Mouse (Mus musculus): ENCODE results near the gene 1700024G13Rik. TPM values are rescaled to one million over a fixed set of nuclear protein-coding genes. Genes with fewer than 3 reads are reported as not detected.

Gene 1700024G13Rik
- polyA plus RNA-seq, 1 experiment from 2014 or later: 0.32 TPM

Other genes with a start within 250 kb of the 1700024G13Rik start
- not detected in 2 replicates for gene Msmb, start 246.4 kb downstream of the 1700024G13Rik start, polyA plus RNA-seq (2015; fragmentation: Nextera tagmentation; extraction: Ambion mirVana)
- gene Ncoa4, start 228.5 kb downstream of the 1700024G13Rik start, polyA plus RNA-seq (2015; fragmentation: Nextera tagmentation; extraction: Ambion mirVana): 89.7 and 93.6 TPM in 2 replicates
- gene Timm23, start 186.5 kb downstream of the 1700024G13Rik start, polyA plus RNA-seq (2015; fragmentation: Nextera tagmentation; extraction: Ambion mirVana): 215 and 223 TPM in 2 replicates
- 42.5 and 44.3 TPM in 2 replicates for gene Parg, start 186.4 kb downstream of the 1700024G13Rik start, polyA plus RNA-seq (2015; fragmentation: Nextera tagmentation; extraction: Ambion mirVana)
- 25.9 and 29.6 TPM in 2 replicates for gene Ogdhl, start 66.4 kb downstream of the 1700024G13Rik start, polyA plus RNA-seq (2015; fragmentation: Nextera tagmentation; extraction: Ambion mirVana)
- gene Slc18a3, start 76.5 kb upstream of the 1700024G13Rik start, polyA plus RNA-seq (2015; fragmentation: Nextera tagmentation; extraction: Ambion mirVana): 1.4 and 1.5 TPM in 2 replicates
- gene Chat, start 77.6 kb upstream of the 1700024G13Rik start, polyA plus RNA-seq (2015; fragmentation: Nextera tagmentation; extraction: Ambion mirVana): 0.40 and 0.44 TPM in 2 replicates
- gene Ercc6, start 125.1 kb upstream of the 1700024G13Rik start, polyA plus RNA-seq (2015; fragmentation: Nextera tagmentation; extraction: Ambion mirVana): 32.4 and 33.8 TPM in 2 replicates
- 5.7 TPM in 2 replicates for gene Prrxl1, start 211.0 kb upstream of the 1700024G13Rik start, polyA plus RNA-seq (2015; fragmentation: Nextera tagmentation; extraction: Ambion mirVana)